Mouse (Mus musculus) limb, embryonic 15.5 days (tissue): Measurements from ENCODE around the gene Csad. TPM values are rescaled to one million over a fixed set of nuclear protein-coding genes. Genes with fewer than 3 reads are reported as not detected.

Source experiments
- ATAC-seq: fragments of 200-750 bp; cut with Nextera tagmentation; 2 replicates; pipeline ENCODE4 v1.8.0; 2017; ENCODE audit warnings: low read depth, moderate TSS enrichment; ENCODE audit not compliant: insufficient number of reproducible peaks, low FRiP score, low TSS enrichment
- H3K27ac ChIP-seq: fragments of 300-500 bp; sonication (generic); 2 replicates; pipeline ENCODE4 v1.5.1; 2015; ENCODE audit warnings: moderate library complexity, mild to moderate bottlenecking, inconsistent platforms
- H3K27me3 ChIP-seq: fragments of 300-500 bp; sonication (generic); 2 replicates; pipeline ENCODE4 v1.6.1; 2015; ENCODE audit warnings: inconsistent platforms
- H3K36me3 ChIP-seq: fragments of 300-500 bp; sonication (generic); 2 replicates; pipeline ENCODE4 v1.6.1; 2015; ENCODE audit warnings: inconsistent platforms
- H3K4me1 ChIP-seq: fragments of 300-500 bp; sonication (generic); 2 replicates; pipeline ENCODE4 v1.6.1; 2015; ENCODE audit warnings: inconsistent platforms
- H3K4me2 ChIP-seq: fragments of 300-500 bp; sonication (generic); 2 replicates; pipeline ENCODE4 v1.6.1; 2015; ENCODE audit warnings: mild to moderate bottlenecking, inconsistent platforms
- H3K4me3 ChIP-seq: fragments of 300-500 bp; sonication (generic); 2 replicates; pipeline ENCODE4 v1.5.1; 2015; ENCODE audit warnings: mild to moderate bottlenecking, inconsistent platforms
- H3K9ac ChIP-seq: fragments of 300-500 bp; sonication (generic); 2 replicates; pipeline ENCODE4 v1.6.1; 2015; ENCODE audit warnings: inconsistent platforms
- H3K9me3 ChIP-seq: fragments of 300-500 bp; sonication (generic); 2 replicates; pipeline ENCODE4 v1.6.1; 2016; ENCODE audit warnings: inconsistent platforms
- WGBS: fragments of 180-500 bp; shearing (Covaris S2); methylation state at CpG from one replicate; pipeline ENCODE4 v1.1.7; 2015; 5-methylcytosine and 5-hydroxymethylcytosine counted together
- polyA plus RNA-seq: library from polyadenylated mRNA; unstranded; fragments of >200 nt; fragmentation: Nextera tagmentation; extraction: Ambion mirVana; gene quantifications from 2 replicates; pipeline ENCODE4 v1.2.1, GENCODE M21; 2015

Csad gene
- polyA plus RNA-seq, result 80.3 and 81.8 TPM in 2 replicates

GRCm38 (mm10) chr15:102204674-102205505, at the start of gene Csad:
Gene Csad, minus strand, starts transcription at chr15:102204724.
- H3K9me3 ChIP-seq, result no peaks in the 10 kb centered on the region
- 43% methylated on average over 19 of the region's 19 CpGs for WGBS
- H3K27ac ChIP-seq, result peak within 1 kb of the TSS; percentile 100
- H3K9ac ChIP-seq, result peak within 1 kb of the TSS; percentile 93
- no peak for ATAC-seq
- peak within 1 kb of the TSS; percentile 65 for H3K4me2 ChIP-seq
- peak within 1 kb of the TSS; percentile 84 for H3K4me3 ChIP-seq
- no peaks in the 10 kb centered on the region for H3K27me3 ChIP-seq
- H3K4me1 ChIP-seq, result peaks cover 41% of the 10 kb centered on the region
- H3K36me3 ChIP-seq, result peaks cover 49% of the 10 kb centered on the region

GRCm38 (mm10) chr15:102250521-102250920, 46.0 kb upstream of the Csad start:
- Histone ChIP-seq H3K4me1 (peaks cover 81% of the 10 kb centered on the region), H3K9me3 (no peaks in the 10 kb centered on the region), H3K36me3 (peaks cover 32% of the 10 kb centered on the region), H3K4me2 (peak overlapping the region; percentile 85), H3K27ac (peak overlapping the region; percentile 99), H3K4me3 (0 out of 2 replicates have a peak overlapping the region, but pooled peaks have one; percentile 58), H3K27me3 (no peaks in the 10 kb centered on the region), H3K9ac (no peak overlapping the region)
- no peak for ATAC-seq
- 46% methylated on average over 5 of the region's 5 CpGs for WGBS

GRCm38 (mm10) chr15:102249967-102250366, 45.4 kb upstream of the Csad start:
- peak overlapping the region; percentile 85 for H3K4me2 ChIP-seq
- H3K36me3 ChIP-seq, result peaks cover 32% of the 10 kb centered on the region
- peak overlapping the region; percentile 58 for H3K4me3 ChIP-seq
- no peaks in the 10 kb centered on the region for H3K9me3 ChIP-seq
- H3K27ac ChIP-seq, result peak overlapping the region; percentile 99
- peaks cover 80% of the 10 kb centered on the region for H3K4me1 ChIP-seq
- no peak for ATAC-seq
- H3K9ac ChIP-seq, result peak overlapping the region; percentile 8; the same call in 1 of the 2 replicates
- WGBS, result 22% methylated on average over 9 of the region's 9 CpGs
- no peaks in the 10 kb centered on the region for H3K27me3 ChIP-seq

GRCm38 (mm10) chr15:102249251-102249691, 44.7 kb upstream of the Csad start:
- Histone ChIP-seq H3K27ac (peak overlapping the region; percentile 99), H3K9me3 (no peaks in the 10 kb centered on the region), H3K4me2 (peak overlapping the region; percentile 85), H3K4me1 (peaks cover 79% of the 10 kb centered on the region), H3K36me3 (peaks cover 32% of the 10 kb centered on the region), H3K27me3 (no peaks in the 10 kb centered on the region), H3K4me3 (peak overlapping the region; percentile 58), H3K9ac (no peak overlapping the region)
- WGBS, result 1% methylated on average over 13 of the region's 13 CpGs
- peak; percentile 15; the same call in 1 of the 2 replicates for ATAC-seq

- WGBS, result 6% methylated on average over 3 of the region's 3 CpGs
- H3K4me2 ChIP-seq, result peak overlapping the region; percentile 85
- H3K4me1 ChIP-seq, result peaks cover 79% of the 10 kb centered on the region
- H3K4me3 ChIP-seq, result peak overlapping the region; percentile 58
- no peaks in the 10 kb centered on the region for H3K9me3 ChIP-seq
- no peaks in the 10 kb centered on the region for H3K27me3 ChIP-seq
- no peak for ATAC-seq
- H3K36me3 ChIP-seq, result peaks cover 28% of the 10 kb centered on the region
- H3K27ac ChIP-seq, result peak overlapping the region; percentile 99
- peak overlapping the region; percentile 10; the same call in 1 of the 2 replicates for H3K9ac ChIP-seq
These were observed 44.3 kb upstream of the Csad start for GRCm38 (mm10) chr15:102248812-102249191.

GRCm38 (mm10) chr15:102248131-102248811, 43.7 kb upstream of the Csad start:
- Histone ChIP-seq H3K4me2 (peak overlapping the region; percentile 85), H3K9me3 (no peaks in the 10 kb centered on the region), H3K4me1 (peaks cover 80% of the 10 kb centered on the region), H3K27ac (peak overlapping the region; percentile 99), H3K9ac (0 out of 2 replicates have a peak overlapping the region, but pooled peaks have one; percentile 10), H3K27me3 (no peaks in the 10 kb centered on the region), H3K4me3 (peak overlapping the region; percentile 58), H3K36me3 (peaks cover 24% of the 10 kb centered on the region)
- no peak for ATAC-seq
- 2% methylated on average over 8 of the region's 8 CpGs for WGBS

- H3K4me3 ChIP-seq, result peak overlapping the region; percentile 58
- no peaks in the 10 kb centered on the region for H3K9me3 ChIP-seq
- peak overlapping the region; percentile 85 for H3K4me2 ChIP-seq
- peaks cover 25% of the 10 kb centered on the region for H3K36me3 ChIP-seq
- H3K9ac ChIP-seq, result peak overlapping the region; percentile 43
- H3K27me3 ChIP-seq, result no peaks in the 10 kb centered on the region
- peak overlapping the region; percentile 99 for H3K27ac ChIP-seq
- WGBS, result 0% methylated on average over 46 of the region's 65 CpGs
- ATAC-seq, result peak; percentile 44
- H3K4me1 ChIP-seq, result peaks cover 83% of the 10 kb centered on the region
These were observed 43.0 kb upstream of the Csad start for GRCm38 (mm10) chr15:102247252-102248130.

- H3K9ac ChIP-seq, result peak overlapping the region; percentile 18; the same call in 1 of the 2 replicates
- ATAC-seq, result peak; percentile 64
- peaks cover 83% of the 10 kb centered on the region for H3K4me1 ChIP-seq
- 1% methylated on average over 30 of the region's 35 CpGs for WGBS
- peaks cover 20% of the 10 kb centered on the region for H3K36me3 ChIP-seq
- H3K4me3 ChIP-seq, result peak overlapping the region; percentile 58
- peak overlapping the region; percentile 85 for H3K4me2 ChIP-seq
- peak overlapping the region; percentile 99 for H3K27ac ChIP-seq
- H3K27me3 ChIP-seq, result no peaks in the 10 kb centered on the region
- no peaks in the 10 kb centered on the region for H3K9me3 ChIP-seq
These were observed 42.3 kb upstream of the Csad start for GRCm38 (mm10) chr15:102246866-102247251.

GRCm38 (mm10) chr15:102245891-102246741, 41.6 kb upstream of the Csad start:
- Histone ChIP-seq H3K4me3 (peak overlapping the region; percentile 58), H3K4me2 (peak overlapping the region; percentile 85), H3K4me1 (peaks cover 80% of the 10 kb centered on the region), H3K9ac (peak overlapping the region; percentile 47), H3K9me3 (no peaks in the 10 kb centered on the region), H3K27ac (peak overlapping the region; percentile 99), H3K36me3 (peaks cover 19% of the 10 kb centered on the region), H3K27me3 (no peaks in the 10 kb centered on the region)
- peak; percentile 64 for ATAC-seq
- WGBS, result under 1% methylated on average over 39 of the region's 44 CpGs

GRCm38 (mm10) chr15:102245461-102245881, 40.9 kb upstream of the Csad start:
- Histone ChIP-seq H3K4me3 (peak overlapping the region; percentile 58), H3K9me3 (no peaks in the 10 kb centered on the region), H3K36me3 (peaks cover 19% of the 10 kb centered on the region), H3K27me3 (no peaks in the 10 kb centered on the region), H3K4me1 (peaks cover 74% of the 10 kb centered on the region), H3K27ac (peak overlapping the region; percentile 99), H3K9ac (peak overlapping the region; percentile 47), H3K4me2 (peak overlapping the region; percentile 85)
- no peak for ATAC-seq
- 3% methylated on average over 14 of the region's 14 CpGs for WGBS
